Mouse (Mus musculus) brain, embryonic 14.5 days (tissue): ENCODE data around the gene Prdx1. TPM values are rescaled to one million over a fixed set of nuclear protein-coding genes. Genes with fewer than 3 reads are reported as not detected.
"Not testable (repeated sequence)": the region's sequence is repeated elsewhere in the genome, so short reads cannot be mapped to it uniquely, and the experiment has no call there.

Experiments used
- DNase-seq: peaks from one replicate; pipeline ENCODE4 v3.0.0-alpha.2; 2011; ENCODE audit warnings: low read depth
- CTCF ChIP-seq: fragments of 200-500 bp; IDR thresholded peaks from 2 replicates; pipeline ENCODE4 v1.5.1; 2012; ENCODE audit warnings: inconsistent platforms, mild to moderate bottlenecking, moderate library complexity, borderline replicate concordance; ENCODE audit not compliant: insufficient read depth, insufficient read length; ENCODE audit errors: extremely low read depth
- POLR2A ChIP-seq: fragments of 200-500 bp; IDR thresholded peaks from 2 replicates; pipeline ENCODE4 v1.6.1; 2012; ENCODE audit warnings: mild to moderate bottlenecking, inconsistent platforms, borderline replicate concordance; ENCODE audit not compliant: poor library complexity, insufficient read depth, insufficient read length, severe bottlenecking; ENCODE audit errors: extremely low read depth
- polyA plus RNA-seq: library from polyadenylated mRNA; depleted of rRNA; stranded (reverse); fragments of >200 nt; gene quantifications from 2 replicates; pipeline ENCODE4 v1.2.3, GENCODE M21; 2012

The Prdx1 gene
- polyA plus RNA-seq, 1 experiment, result 148 TPM

DNA sequence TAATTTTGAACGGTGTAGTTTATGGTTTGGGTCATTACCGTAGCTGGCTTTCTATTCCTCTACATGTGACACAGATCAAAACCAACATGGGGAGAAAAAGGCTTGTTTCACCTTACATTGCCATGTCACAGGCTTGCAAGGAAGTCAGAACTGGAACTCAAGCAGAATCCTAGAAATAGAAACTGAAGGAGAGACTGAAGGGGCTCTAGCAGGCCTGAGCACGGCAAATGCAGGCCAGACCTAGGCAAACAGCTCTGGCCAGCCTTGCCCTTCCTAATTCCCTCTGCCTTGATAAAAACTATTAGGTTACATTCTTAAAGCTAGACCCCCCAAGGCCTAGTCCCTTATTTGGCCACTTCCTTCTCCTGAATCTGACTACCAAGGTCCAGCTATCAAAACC, 29.7 kb upstream of the Prdx1 start:
- DNase-seq, result no peak
- no peak for TF ChIP-seq CTCF
- no peak for TF ChIP-seq POLR2A

DNA sequence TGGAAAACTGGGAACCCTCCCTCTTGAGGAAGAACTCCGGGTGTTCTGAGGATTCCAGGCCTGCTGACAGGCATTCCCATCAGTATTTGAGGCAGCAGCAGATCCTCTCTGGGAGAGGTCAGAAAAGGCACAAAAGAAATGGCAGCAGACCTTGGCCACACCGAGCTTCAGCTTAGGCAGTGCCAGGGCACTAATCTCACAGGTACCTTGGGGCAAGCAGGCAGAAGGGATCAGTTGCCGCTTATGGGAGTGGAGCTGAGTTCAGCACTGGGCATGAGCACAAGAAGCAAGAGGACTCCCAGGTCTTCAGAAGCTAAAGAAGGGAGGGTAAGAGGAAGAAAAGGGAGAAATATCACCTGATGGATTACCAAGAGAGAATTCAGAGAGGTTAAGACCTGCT, 27.4 kb upstream of the Prdx1 start:
- DNase-seq, result no peak
- TF ChIP-seq CTCF (no peak), POLR2A (no peak)

DNA sequence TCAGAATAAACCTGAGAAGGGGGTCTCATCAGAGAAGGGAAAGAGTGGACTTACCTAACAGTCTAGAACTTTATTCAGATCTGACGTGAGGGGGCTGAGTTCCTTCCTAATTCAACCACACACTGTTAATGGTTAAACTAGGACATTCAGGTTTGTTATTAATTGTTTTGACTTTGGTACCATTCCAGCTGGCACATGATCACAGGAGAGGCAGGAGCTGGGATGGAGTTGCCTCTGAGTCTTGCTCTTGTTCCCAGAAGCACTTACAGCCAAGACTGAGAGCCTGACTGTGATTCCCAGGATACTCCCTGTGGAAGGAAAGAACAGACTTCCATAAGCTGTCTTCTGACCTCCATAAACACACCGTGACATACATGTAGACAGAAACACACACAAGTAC, 25.9 kb upstream of the Prdx1 start:
- DNase-seq, result peak; percentile 63
- TF ChIP-seq POLR2A (no peak), CTCF (no peak)

DNA sequence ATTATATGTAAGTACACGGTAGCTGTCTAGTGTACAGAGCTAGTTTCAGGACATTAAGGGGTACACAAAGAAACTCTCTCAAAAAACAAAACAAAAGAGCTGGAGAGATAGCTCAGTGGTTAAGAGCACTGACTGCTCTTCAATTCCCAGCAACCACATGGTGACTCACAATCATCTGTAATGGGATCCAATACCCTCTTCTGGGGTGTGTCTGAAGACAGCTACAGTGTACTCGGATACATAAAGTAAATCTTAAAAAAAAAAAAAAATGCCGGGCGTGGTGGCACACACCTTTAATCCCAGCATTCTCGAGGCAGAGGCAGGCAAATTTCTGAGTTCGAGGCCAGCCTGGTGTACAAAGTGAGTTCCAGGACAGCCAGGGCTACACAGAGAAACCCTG, 25.4 kb upstream of the Prdx1 start:
- DNase-seq, result not testable (repeated sequence)

DNA sequence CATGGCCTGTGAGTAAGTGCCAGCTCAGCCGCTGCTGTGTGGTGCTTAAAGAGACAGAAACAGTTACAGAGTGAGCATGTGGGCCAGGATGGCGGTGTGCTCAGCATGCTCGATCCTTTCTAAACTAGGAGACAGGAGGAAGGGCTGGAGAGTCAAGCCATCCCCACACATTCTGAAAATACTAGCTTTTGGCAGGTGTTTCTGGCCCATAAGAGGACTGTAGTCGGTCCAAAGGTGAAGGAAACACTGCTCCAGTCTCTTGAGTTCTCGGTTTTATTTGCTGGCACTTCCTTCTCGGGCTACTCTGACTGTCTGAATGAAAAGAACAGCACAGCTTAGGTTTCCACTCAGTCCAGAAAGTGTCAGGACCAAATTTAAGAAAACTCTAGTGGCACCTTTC, 24.5 kb upstream of the Prdx1 start:
- no peak for TF ChIP-seq CTCF
- TF ChIP-seq POLR2A, result no peak
- no peak for DNase-seq

DNA sequence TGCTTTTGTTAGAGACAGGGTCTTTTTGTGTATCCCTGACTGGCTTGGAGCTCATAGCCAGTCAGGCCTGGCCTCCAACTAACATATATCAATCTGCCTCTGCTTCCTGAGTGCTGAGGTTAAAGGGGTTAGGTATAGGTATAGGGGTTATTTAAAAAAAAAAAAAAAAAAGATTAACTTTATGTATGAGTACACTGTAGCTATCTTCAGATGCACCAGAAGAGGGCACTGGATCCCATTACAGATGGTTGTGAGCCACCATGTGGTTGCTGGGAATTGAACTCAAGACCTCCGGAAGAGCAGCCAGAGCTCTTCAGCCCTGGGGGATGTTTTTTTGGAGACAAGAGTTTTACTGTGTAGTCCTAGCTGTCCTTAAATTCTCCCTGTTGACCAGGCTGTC, 23.3 kb upstream of the Prdx1 start:
- TF ChIP-seq CTCF, result no peak
- TF ChIP-seq POLR2A, result no peak
- no peak for DNase-seq

DNA sequence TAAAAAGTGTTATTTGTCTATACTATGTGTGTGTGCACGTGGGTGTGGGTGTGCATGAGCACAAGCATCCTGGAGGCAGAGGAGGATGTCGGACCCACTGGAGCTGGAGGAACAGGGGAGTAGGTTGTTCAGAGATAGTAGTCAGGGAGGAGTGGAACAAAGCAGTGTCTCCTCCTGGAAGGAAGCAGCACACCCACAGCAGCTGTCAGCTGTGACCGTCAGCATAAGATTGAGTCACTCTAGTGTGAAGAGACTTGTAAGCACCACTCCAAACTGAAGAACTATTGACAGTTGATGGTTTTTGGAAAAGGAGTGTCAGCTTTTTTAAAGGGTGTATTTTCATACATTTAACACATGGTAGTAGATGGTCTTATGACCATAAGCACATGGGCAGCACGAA, 18.7 kb upstream of the Prdx1 start:
- TF ChIP-seq POLR2A (no peak), CTCF (no peak)
- peak; percentile 29 for DNase-seq

DNA sequence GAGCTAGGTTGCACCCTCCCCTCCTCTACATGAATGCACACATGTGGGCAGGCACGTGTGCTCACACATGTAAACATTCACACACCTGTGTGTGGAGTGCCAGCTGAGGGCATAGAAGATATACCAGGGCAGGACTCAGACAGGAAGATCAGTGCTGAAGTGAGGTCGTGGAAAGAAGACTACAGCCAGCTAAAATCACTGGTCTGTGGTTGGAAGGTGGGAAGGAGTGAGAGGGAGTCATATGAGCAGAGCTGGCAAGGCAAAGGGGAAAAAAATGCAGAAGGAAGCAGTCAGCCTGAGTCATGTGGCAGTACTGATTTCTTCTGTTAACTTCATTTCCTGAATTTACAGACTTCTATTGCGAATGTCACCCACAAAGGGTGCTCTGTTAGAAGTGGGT, 17.2 kb upstream of the Prdx1 start:
- DNase-seq, result no peak
- TF ChIP-seq CTCF, result no peak
- no peak for TF ChIP-seq POLR2A

DNA sequence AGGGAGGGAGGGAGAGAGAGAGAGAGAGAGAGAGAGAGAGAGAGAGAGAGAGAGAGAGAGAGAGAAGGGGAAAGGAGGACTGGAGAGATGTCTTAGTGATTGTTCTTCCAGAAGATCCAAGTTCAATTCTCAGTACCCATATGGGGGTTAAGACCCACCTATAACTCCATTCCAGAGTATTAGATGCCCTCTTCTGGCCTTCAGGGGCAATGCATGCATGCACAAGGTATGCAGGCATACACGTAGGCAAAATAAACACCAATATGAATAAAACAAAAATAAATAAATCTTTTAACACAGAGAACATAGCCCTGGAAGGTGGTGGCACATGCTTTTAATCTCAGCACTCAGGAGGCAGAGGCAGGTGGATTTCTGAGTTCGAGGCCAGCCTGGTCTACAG, 16.1 kb upstream of the Prdx1 start:
- TF ChIP-seq POLR2A (no peak), CTCF (peak; percentile 40; the same call in 1 of the 2 replicates)
- no peak for DNase-seq

DNA sequence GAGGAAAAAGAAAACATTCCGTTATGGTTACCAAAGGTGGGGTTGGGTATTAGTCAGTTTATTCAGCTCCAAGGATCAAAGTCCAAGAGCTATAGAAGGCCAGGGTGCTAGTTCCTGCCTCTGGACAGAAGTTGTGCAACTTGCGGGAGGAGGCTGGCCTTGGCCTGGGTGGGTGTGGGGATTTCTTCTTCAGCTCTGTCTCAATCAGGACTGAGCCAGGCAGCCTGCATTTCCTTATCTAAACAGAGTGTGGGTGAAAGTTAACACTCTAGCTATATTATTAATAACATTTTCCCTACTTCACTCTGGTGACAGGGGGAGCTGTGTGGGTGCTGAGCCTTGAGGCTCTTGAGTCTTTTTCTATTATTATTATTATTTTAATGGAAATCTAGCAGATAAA, 12.6 kb upstream of the Prdx1 start:
- DNase-seq, result no peak
- TF ChIP-seq CTCF, result no peak
- no peak for TF ChIP-seq POLR2A

DNA sequence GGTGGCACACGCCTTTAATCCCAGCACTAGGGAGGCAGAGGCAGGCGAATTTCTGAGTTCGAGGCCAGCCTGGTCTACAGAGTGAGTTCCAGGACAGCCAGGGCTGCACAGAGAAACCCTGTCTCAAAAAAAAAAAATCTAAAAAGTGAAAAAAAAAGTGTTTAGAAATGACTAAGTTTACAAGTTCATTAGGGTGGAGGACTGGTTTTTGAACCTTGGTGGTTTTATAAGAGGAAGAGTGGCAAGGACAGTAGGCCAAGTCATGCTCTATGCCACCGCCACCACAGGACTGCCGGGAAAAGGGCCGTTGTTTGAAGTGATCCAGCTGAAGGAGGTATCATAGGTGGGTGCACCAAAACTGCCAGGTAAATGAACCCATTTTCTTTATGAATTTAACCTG, 10.6 kb upstream of the Prdx1 start:
- not testable (repeated sequence) for DNase-seq

DNA sequence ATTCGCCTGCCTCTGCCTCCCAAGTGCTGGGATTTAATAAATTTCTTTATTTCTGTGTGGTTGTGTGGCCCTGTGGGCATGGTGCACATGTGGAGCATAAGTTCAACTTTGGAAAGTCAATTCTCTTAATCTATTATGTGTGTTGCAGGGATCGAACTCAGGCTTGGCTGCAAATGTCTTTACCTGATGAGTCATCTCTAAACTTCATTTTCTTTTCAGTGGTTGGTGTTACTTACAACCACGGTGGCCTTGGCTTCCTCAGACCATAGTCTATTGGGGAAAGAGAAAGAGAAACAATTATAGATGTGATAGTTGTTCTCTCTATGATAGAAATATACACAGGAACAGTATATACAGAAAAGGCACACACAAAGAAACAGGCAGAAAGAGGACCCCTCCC, 9.3 kb upstream of the Prdx1 start:
- TF ChIP-seq POLR2A, result no peak
- TF ChIP-seq CTCF, result no peak
- no peak for DNase-seq

DNA sequence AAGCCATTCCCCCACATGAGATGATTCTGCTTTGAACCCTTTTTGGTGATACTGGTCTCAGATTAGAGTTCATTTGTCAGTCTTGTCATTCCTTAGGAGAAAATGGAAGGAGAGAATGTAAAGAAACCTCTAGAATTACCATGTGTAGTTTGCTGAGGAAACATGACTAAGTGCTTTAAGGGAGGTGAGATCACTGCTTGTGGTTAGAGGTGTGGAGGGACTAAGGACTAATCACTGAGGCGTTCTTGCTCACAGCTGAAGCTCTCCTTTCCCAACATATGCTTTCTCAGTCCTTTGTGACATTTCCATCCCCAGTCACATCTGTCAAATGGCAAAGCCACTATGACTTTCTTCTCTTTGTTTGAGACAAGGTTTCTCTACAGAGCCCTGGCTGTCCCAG, 7.5 kb upstream of the Prdx1 start:
- no peak for TF ChIP-seq CTCF
- TF ChIP-seq POLR2A, result no peak
- no peak for DNase-seq
